Mouse (Mus musculus) heart, embryonic 10.5 days (tissue): ENCODE measurements around the gene Cacna1a. TPM values are rescaled to one million over a fixed set of nuclear protein-coding genes. Genes with fewer than 3 reads are reported as not detected.
A peak's percentile ranks its signal among the peaks of the same experiment; 100 is the strongest.
"Not testable (repeated sequence)": the region's sequence is repeated elsewhere in the genome, so short reads cannot be mapped to it uniquely, and the experiment has no call there.

ENCODE experiments used
- DNase-seq: peaks from one replicate; pipeline ENCODE4 v3.0.0-alpha.2; 2017; ENCODE audit warnings: low spot score
- H3K27ac ChIP-seq: fragments of 300-500 bp; sonication (generic); 2 replicates; pipeline ENCODE4 v1.5.1; 2016; ENCODE audit warnings: mild to moderate bottlenecking
- H3K27me3 ChIP-seq: fragments of 300-500 bp; sonication (generic); 2 replicates; pipeline ENCODE4 v1.6.1; 2016; ENCODE audit warnings: mild to moderate bottlenecking; ENCODE audit not compliant: poor library complexity, insufficient read depth, severe bottlenecking
- H3K36me3 ChIP-seq: fragments of 300-500 bp; sonication (generic); 2 replicates; pipeline ENCODE4 v1.6.1; 2016; ENCODE audit warnings: mild to moderate bottlenecking, moderate library complexity
- H3K4me1 ChIP-seq: fragments of 300-500 bp; sonication (generic); 2 replicates; pipeline ENCODE4 v1.6.1; 2016; ENCODE audit warnings: mild to moderate bottlenecking
- H3K4me3 ChIP-seq: fragments of 300-500 bp; sonication (generic); 2 replicates; pipeline ENCODE4 v1.5.1; 2016; ENCODE audit warnings: mild to moderate bottlenecking, moderate library complexity
- H3K9me3 ChIP-seq: fragments of 300-500 bp; sonication (generic); 2 replicates; pipeline ENCODE4 v1.6.1; 2016; ENCODE audit warnings: mild to moderate bottlenecking, moderate library complexity
- WGBS: fragments of 180-500 bp; shearing (Covaris S2); methylation state at CpG from one replicate; pipeline ENCODE4 v1.1.7; 2016; 5-methylcytosine and 5-hydroxymethylcytosine counted together
- polyA plus RNA-seq: library from polyadenylated mRNA; unstranded; fragments of >200 nt; fragmentation: Nextera tagmentation; extraction: Ambion mirVana; gene quantifications from 2 replicates; pipeline ENCODE4 v1.2.1, GENCODE M21; 2016

Cacna1a gene
- polyA plus RNA-seq, 1 experiment from 2014 or later = 5.4 TPM

GRCm38 (mm10) chr8:84668081-84668480 is 279.8 kb downstream of the Cacna1a start:
- peaks cover 40% of the 10 kb centered on the region for H3K36me3 ChIP-seq
- WGBS = 62% methylated on average over 1 of the region's 1 CpGs
- peaks cover 19% of the 10 kb centered on the region for H3K4me1 ChIP-seq
- H3K27ac ChIP-seq = no peak overlapping the region
- no peaks in the 10 kb centered on the region for H3K27me3 ChIP-seq
- no peaks in the 10 kb centered on the region for H3K9me3 ChIP-seq
- no peak for DNase-seq
- H3K4me3 ChIP-seq = no peak overlapping the region

DNA sequence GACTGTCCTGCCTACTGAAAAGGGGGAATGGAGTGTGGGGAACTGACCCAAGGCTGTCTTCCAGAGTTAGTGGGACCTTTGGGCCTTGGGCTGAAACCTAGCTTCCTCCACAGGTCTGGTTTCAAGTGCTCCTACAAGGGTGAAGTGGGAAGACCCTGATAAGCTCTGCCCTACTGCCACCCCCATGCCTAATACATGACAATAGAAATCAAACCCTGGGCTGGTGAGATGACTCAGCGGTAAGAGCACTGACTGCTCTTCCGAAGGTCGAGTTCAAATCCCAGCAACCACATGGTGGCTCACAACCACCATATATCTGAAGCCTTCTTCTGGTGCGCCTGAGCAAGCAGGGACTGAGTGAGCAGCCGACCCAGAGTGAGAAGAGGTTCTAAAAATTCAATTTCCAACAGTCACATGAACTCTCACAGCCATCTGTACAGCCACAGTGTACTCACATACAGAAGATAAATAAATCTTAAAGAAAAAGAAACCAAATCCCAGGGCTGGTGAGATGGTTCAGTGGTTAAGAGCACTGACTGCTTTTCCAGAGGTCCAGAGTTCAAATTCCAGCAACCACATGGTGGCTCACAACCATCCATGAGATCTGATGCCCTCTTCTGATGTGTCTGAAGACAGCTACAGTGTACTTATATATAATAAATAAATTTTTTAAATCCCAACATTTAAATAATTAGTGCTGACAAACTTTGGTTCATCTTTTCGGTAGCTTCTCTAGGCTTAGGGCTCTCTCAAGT is 280.7 kb downstream of the Cacna1a start:
- no peak overlapping the region for H3K27ac ChIP-seq
- peaks cover 12% of the 10 kb centered on the region for H3K4me1 ChIP-seq
- H3K36me3 ChIP-seq = peaks cover 48% of the 10 kb centered on the region
- WGBS = 79% methylated on average over 6 of the region's 6 CpGs
- no peak for DNase-seq
- no peaks in the 10 kb centered on the region for H3K9me3 ChIP-seq
- H3K27me3 ChIP-seq = no peaks in the 10 kb centered on the region
- no peak overlapping the region for H3K4me3 ChIP-seq

GRCm38 (mm10) chr8:84670295-84671006 is 282.2 kb downstream of the Cacna1a start:
- not testable (repeated sequence) for H3K27ac ChIP-seq, H3K27me3 ChIP-seq, H3K4me3 ChIP-seq, H3K4me1 ChIP-seq, H3K9me3 ChIP-seq, DNase-seq
- 90% methylated on average over 5 of the region's 5 CpGs for WGBS
- peaks cover 63% of the 10 kb centered on the region for H3K36me3 ChIP-seq

DNA sequence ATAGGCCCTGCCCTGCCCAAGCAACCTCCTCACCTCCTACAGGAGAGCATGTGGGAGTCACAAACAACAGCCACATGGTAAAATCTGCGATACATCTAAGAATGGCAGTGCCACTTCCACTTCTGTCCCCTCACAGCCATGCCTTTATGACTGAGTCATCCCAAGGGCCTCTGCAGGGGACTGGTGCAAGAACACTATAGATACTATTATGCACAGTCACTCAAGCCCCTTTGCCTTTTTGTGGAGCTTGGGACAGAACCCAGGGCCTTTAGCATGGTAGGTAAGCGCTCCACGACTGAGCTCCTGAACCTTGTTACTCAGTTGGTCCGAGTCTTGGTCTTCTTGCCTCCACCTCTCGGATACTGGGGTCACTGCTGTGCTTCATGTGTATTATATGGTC is 289.1 kb downstream of the Cacna1a start:
- Histone ChIP-seq H3K27ac (no peak overlapping the region), H3K4me3 (no peak overlapping the region), H3K36me3 (peaks cover 67% of the 10 kb centered on the region)

GRCm38 (mm10) chr8:84681476-84681875 is 293.2 kb downstream of the Cacna1a start:
- H3K27ac ChIP-seq = no peak overlapping the region
- H3K4me3 ChIP-seq = no peak overlapping the region
- H3K36me3 ChIP-seq = peaks cover 42% of the 10 kb centered on the region
- H3K27me3 ChIP-seq = no peaks in the 10 kb centered on the region
- no peaks in the 10 kb centered on the region for H3K9me3 ChIP-seq
- H3K4me1 ChIP-seq = peaks cover 51% of the 10 kb centered on the region
- WGBS = 87% methylated on average over 2 of the region's 2 CpGs
- no peak for DNase-seq

More for the DNA sequence above, 289.1 kb downstream of the Cacna1a start:
- no peaks in the 10 kb centered on the region for H3K9me3 ChIP-seq
- H3K27me3 ChIP-seq = no peaks in the 10 kb centered on the region
- DNase-seq = no peak
- WGBS = 86% methylated on average over 5 of the region's 5 CpGs
- H3K4me1 ChIP-seq = peaks cover 14% of the 10 kb centered on the region

DNA sequence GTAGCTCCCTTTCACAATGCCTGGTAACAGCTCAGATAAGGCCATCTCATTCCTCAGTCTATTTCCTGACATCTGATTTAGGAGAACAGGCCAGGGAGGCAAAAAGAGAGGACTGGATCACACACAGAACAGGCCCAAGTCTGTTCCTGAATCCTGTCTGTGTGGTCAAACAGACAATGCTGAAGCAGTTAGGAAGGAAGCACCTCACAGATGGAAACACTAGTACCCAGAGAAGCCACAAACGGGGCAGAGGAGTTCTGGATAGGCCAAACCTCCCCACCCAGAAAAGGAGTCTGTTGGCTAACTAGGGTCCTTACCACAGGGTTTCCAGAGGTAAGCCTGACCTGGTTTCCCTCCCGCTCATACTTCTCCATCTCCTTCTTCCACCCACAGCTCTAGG is 294.0 kb downstream of the Cacna1a start:
- Histone ChIP-seq H3K4me3 (no peak overlapping the region), H3K27me3 (no peaks in the 10 kb centered on the region), H3K9me3 (no peaks in the 10 kb centered on the region), H3K27ac (no peak overlapping the region), H3K4me1 (peaks cover 51% of the 10 kb centered on the region), H3K36me3 (peaks cover 36% of the 10 kb centered on the region)
- WGBS = 76% methylated on average over 2 of the region's 2 CpGs
- no peak for DNase-seq

GRCm38 (mm10) chr8:84684537-84684936 is 296.3 kb downstream of the Cacna1a start:
- Histone ChIP-seq H3K4me3 (no peak overlapping the region; the same call in 1 of the 2 replicates), H3K4me1 (peaks cover 64% of the 10 kb centered on the region), H3K27me3 (no peaks in the 10 kb centered on the region), H3K27ac (no peak overlapping the region), H3K36me3 (peaks cover 29% of the 10 kb centered on the region), H3K9me3 (no peaks in the 10 kb centered on the region)
- no peak for DNase-seq
- WGBS = 70% methylated on average over 3 of the region's 3 CpGs

- Histone ChIP-seq H3K36me3 (peaks cover 33% of the 10 kb centered on the region), H3K4me1 (peaks cover 73% of the 10 kb centered on the region), H3K4me3 (peak within 1 kb of the TSS; percentile 99), H3K27ac (peak within 1 kb of the TSS; percentile 100), H3K27me3 (no peaks in the 10 kb centered on the region), H3K9me3 (no peaks in the 10 kb centered on the region)
- peak; percentile 77 for DNase-seq
- WGBS = 13% methylated on average over 20 of the region's 20 CpGs
Measured at GRCm38 (mm10) chr8:84686191-84687002, 298.2 kb downstream of the Cacna1a start, which contains the start of gene Trmt1. TSS of gene Trmt1 (plus strand) at chr8:84686307.

- H3K27ac ChIP-seq = peak overlapping the region; percentile 100
- H3K9me3 ChIP-seq = no peaks in the 10 kb centered on the region
- DNase-seq = peak; percentile 87
- peaks cover 66% of the 10 kb centered on the region for H3K4me1 ChIP-seq
- no peaks in the 10 kb centered on the region for H3K27me3 ChIP-seq
- H3K36me3 ChIP-seq = peaks cover 32% of the 10 kb centered on the region
- WGBS = 1% methylated on average over 61 of the region's 62 CpGs
- H3K4me3 ChIP-seq = peak overlapping the region; percentile 99
Measured at GRCm38 (mm10) chr8:84687003-84687704, 298.9 kb downstream of the Cacna1a start.

DNA sequence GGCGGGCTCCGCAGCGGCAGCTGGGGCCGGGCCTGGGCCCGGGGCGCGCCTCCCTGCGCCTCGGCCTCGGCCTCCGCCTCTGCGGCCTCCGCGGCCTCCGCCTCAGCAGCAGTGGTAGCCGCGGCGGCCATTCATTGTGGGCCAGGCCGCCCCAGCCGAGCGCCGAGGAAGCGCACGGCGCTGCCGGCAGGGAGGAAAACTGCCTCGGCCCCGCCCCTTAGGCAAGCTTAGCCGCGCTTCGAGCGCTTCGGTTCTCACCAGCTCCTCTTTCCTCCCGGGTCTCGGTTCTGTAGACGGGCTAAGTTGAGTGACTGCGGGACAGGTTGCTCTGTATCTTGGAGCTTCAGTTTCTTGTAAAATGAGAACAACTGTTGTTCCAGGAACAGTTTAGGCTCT is 299.5 kb downstream of the Cacna1a start, which contains the start of gene Nacc1:
Gene Nacc1, minus strand, starts transcription at position 158 of the 396 bp plus-strand sequence.
- peaks cover 61% of the 10 kb centered on the region for H3K4me1 ChIP-seq
- no peaks in the 10 kb centered on the region for H3K9me3 ChIP-seq
- H3K27ac ChIP-seq = peak within 1 kb of the TSS; percentile 100
- peak within 1 kb of the TSS; percentile 99 for H3K4me3 ChIP-seq
- WGBS = under 1% methylated on average over 36 of the region's 37 CpGs
- peaks cover 32% of the 10 kb centered on the region for H3K36me3 ChIP-seq
- DNase-seq = peak; percentile 94
- no peaks in the 10 kb centered on the region for H3K27me3 ChIP-seq

- no peaks in the 10 kb centered on the region for H3K27me3 ChIP-seq
- WGBS = under 1% methylated on average over 47 of the region's 47 CpGs
- H3K36me3 ChIP-seq = peaks cover 34% of the 10 kb centered on the region
- H3K4me3 ChIP-seq = peak overlapping the region; percentile 99
- H3K9me3 ChIP-seq = no peaks in the 10 kb centered on the region
- peak; percentile 95 for DNase-seq
- peaks cover 48% of the 10 kb centered on the region for H3K4me1 ChIP-seq
- peak overlapping the region; percentile 89 for H3K27ac ChIP-seq
Measured at GRCm38 (mm10) chr8:84689091-84689915, 301.1 kb downstream of the Cacna1a start.
